Mouse (Mus musculus) urinary bladder, adult 2 months (tissue): ENCODE results near the gene Plk3. TPM values are rescaled to one million over a fixed set of nuclear protein-coding genes. Genes with fewer than 3 reads are reported as not detected.
A peak's percentile ranks its signal among the peaks of the same experiment; 100 is the strongest.
"Not testable (repeated sequence)": the region's sequence is repeated elsewhere in the genome, so short reads cannot be mapped to it uniquely, and the experiment has no call there.

Source experiments
- DNase-seq: peaks from one replicate; pipeline ENCODE4 v3.0.0; 2022; ENCODE audit warnings: low spot score
- polyA plus RNA-seq: library from polyadenylated mRNA; depleted of rRNA; stranded (reverse); fragments of >200 nt; gene quantifications from 2 replicates; pipeline ENCODE4 v1.2.3, GENCODE M21; 2012; rRNA removed

Gene Plk3
- 12.6 and 15.5 TPM in 2 replicates for polyA plus RNA-seq

- peak; percentile 90 for DNase-seq
These were observed at the start of gene Plk3 for GRCm38 (mm10) chr4:117133817-117134600. Plk3 (minus strand) TSS chr4:117133963.

GRCm38 (mm10) chr4:117182759-117183096, 49.0 kb upstream of the Plk3 start:
- DNase-seq = not testable (repeated sequence)

GRCm38 (mm10) chr4:117181863-117182758, 48.3 kb upstream of the Plk3 start, which contains the start of gene Kif2c:
Kif2c (minus strand) TSS chr4:117182639.
- DNase-seq = peak; percentile 74

GRCm38 (mm10) chr4:117169936-117170335, 36.2 kb upstream of the Plk3 start:
- DNase-seq = no peak

GRCm38 (mm10) chr4:117161183-117161582, 27.4 kb upstream of the Plk3 start:
- DNase-seq = no peak

GRCm38 (mm10) chr4:117159666-117160065, 25.9 kb upstream of the Plk3 start:
- DNase-seq = no peak

GRCm38 (mm10) chr4:117156372-117156771, 22.6 kb upstream of the Plk3 start:
- no peak for DNase-seq

GRCm38 (mm10) chr4:117155792-117156355, 22.1 kb upstream of the Plk3 start, which contains the start of gene Rps8:
Rps8 (minus strand) TSS chr4:117156243.
- DNase-seq = peak; percentile 81

GRCm38 (mm10) chr4:117155020-117155791, 21.4 kb upstream of the Plk3 start:
- no peak for DNase-seq

- no peak for DNase-seq
These were observed 19.0 kb upstream of the Plk3 start for GRCm38 (mm10) chr4:117152714-117153113.

- DNase-seq = no peak
These were observed 17.7 kb upstream of the Plk3 start for GRCm38 (mm10) chr4:117151416-117151815.

GRCm38 (mm10) chr4:117150212-117150733, 16.5 kb upstream of the Plk3 start:
- DNase-seq = no peak

GRCm38 (mm10) chr4:117149291-117150211, 15.8 kb upstream of the Plk3 start:
- DNase-seq = no peak

GRCm38 (mm10) chr4:117148815-117149214, 15.1 kb upstream of the Plk3 start:
- DNase-seq = no peak

- DNase-seq = no peak
These were observed 14.4 kb upstream of the Plk3 start for GRCm38 (mm10) chr4:117148047-117148713.

GRCm38 (mm10) chr4:117146176-117146575, 12.4 kb upstream of the Plk3 start:
- DNase-seq = peak; percentile 84

GRCm38 (mm10) chr4:117145248-117145647, 11.5 kb upstream of the Plk3 start:
- DNase-seq = no peak

- DNase-seq = no peak
These were observed 9.3 kb upstream of the Plk3 start for GRCm38 (mm10) chr4:117143023-117143422.

- DNase-seq = no peak
These were observed 6.8 kb upstream of the Plk3 start for GRCm38 (mm10) chr4:117140613-117141012.

- DNase-seq = no peak
These were observed 5.5 kb upstream of the Plk3 start for GRCm38 (mm10) chr4:117139217-117139612.
